In genomic region chr10:83995913-83996312, GRCm38 (mm10) we compare ENCODE assay signal across 8 mouse cellular contexts.
DNase-seq lines count a peak whose midpoint lies in the region; ATAC-seq and TF ChIP-seq lines count a peak whose summit lies in the region.

No protein-coding gene starts in this region.

- H3K9me3 ChIP-seq in forebrain, embryonic 10.5 days = no peaks in the 10 kb centered on the region
- H3K9me3 ChIP-seq in forebrain, postnatal 0 days (ENCODE audit: low read length) = no peaks in the 10 kb centered on the region
- H3K9me3 ChIP-seq in kidney, embryonic 15.5 days (replicated peaks) = no peaks in the 10 kb centered on the region
- no peaks in the 10 kb centered on the region for H3K9me3 ChIP-seq in midbrain, embryonic 15.5 days
- no peaks in the 10 kb centered on the region for H3K9me3 ChIP-seq in midbrain, embryonic 14.5 days (ENCODE audit: control insufficient read depth, low read length)

- H3K4me2 ChIP-seq in forebrain, postnatal 0 days (ENCODE audit: low read depth) = no peak overlapping the region
- no peak overlapping the region for H3K4me2 ChIP-seq in kidney, embryonic 15.5 days
- no peak overlapping the region for H3K4me2 ChIP-seq in midbrain, embryonic 15.5 days
- no peak overlapping the region for H3K4me2 ChIP-seq in midbrain, embryonic 14.5 days (ENCODE audit: low read length)

- no peak overlapping the region for H3K4me3 ChIP-seq in forebrain, embryonic 10.5 days
- H3K4me3 ChIP-seq in forebrain, postnatal 0 days (ENCODE audit: low read depth, low read length) = no peak overlapping the region
- H3K4me3 ChIP-seq in kidney, embryonic 15.5 days (replicated peaks) = no peak overlapping the region
- no peak overlapping the region for H3K4me3 ChIP-seq in midbrain, embryonic 15.5 days
- no peak overlapping the region for H3K4me3 ChIP-seq in midbrain, embryonic 14.5 days (replicated peaks; ENCODE audit: low read depth, low read length)

- no peaks in the 10 kb centered on the region for H3K27me3 ChIP-seq in forebrain, embryonic 10.5 days (ENCODE audit: poor library complexity, severe bottlenecking)
- no peaks in the 10 kb centered on the region for H3K27me3 ChIP-seq in forebrain, postnatal 0 days (ENCODE audit: insufficient read depth, low read length)
- 0 out of 2 replicates have a peak, but pooled peaks cover 5% of the 10 kb centered on the region for H3K27me3 ChIP-seq in kidney, embryonic 15.5 days
- H3K27me3 ChIP-seq in midbrain, embryonic 15.5 days (replicated peaks) = no peaks in the 10 kb centered on the region
- H3K27me3 ChIP-seq in midbrain, embryonic 14.5 days (ENCODE audit: control insufficient read depth, insufficient read depth, low read length) = no peaks in the 10 kb centered on the region

- H3K27ac ChIP-seq in forebrain, embryonic 10.5 days = peak overlapping the region; percentile 13; the same call in 1 of the 2 replicates
- H3K27ac ChIP-seq in forebrain, postnatal 0 days (ENCODE audit: low read depth, low read length) = no peak overlapping the region
- peak overlapping the region; percentile 56 for H3K27ac ChIP-seq in kidney, embryonic 15.5 days
- no peak overlapping the region for H3K27ac ChIP-seq in midbrain, embryonic 15.5 days
- no peak overlapping the region for H3K27ac ChIP-seq in midbrain, embryonic 14.5 days (replicated peaks; ENCODE audit: low read depth, low read length)

- no peak for ATAC-seq in forebrain, postnatal 0 days
- no peak for ATAC-seq in kidney, embryonic 15.5 days (replicated peaks; ENCODE audit: low FRiP score)
- peak; percentile 59 for ATAC-seq in megakaryocyte, adult 5-6 weeks (ENCODE audit: poor library complexity, severe bottlenecking)
- ATAC-seq in midbrain, embryonic 15.5 days (replicated peaks) = no peak
- no peak for ATAC-seq in midbrain, embryonic 14.5 days (ENCODE audit: low FRiP score, low TSS enrichment)

- intact Hi-C loops in gastrocnemius, postnatal 36 days (cut with DNase I) = no loop called here

- 75% methylated on average over 4 of the region's 4 CpGs for WGBS in forebrain, embryonic 10.5 days
- 81% methylated on average over 4 of the region's 4 CpGs for WGBS in forebrain, postnatal 0 days
- WGBS in kidney, embryonic 15.5 days = 41% methylated on average over 4 of the region's 4 CpGs
- 91% methylated on average over 4 of the region's 4 CpGs for WGBS in midbrain, embryonic 15.5 days
- WGBS in midbrain, embryonic 14.5 days = 87% methylated on average over 4 of the region's 4 CpGs

- no peak for TF ChIP-seq CTCF in forebrain, postnatal 0 days (IDR thresholded peaks at IDR 0.05; ENCODE audit: low read depth)

- H3K4me1 ChIP-seq in forebrain, embryonic 10.5 days = peaks cover 23% of the 10 kb centered on the region; the same call in 1 of the 2 replicates
- no peaks in the 10 kb centered on the region for H3K4me1 ChIP-seq in forebrain, postnatal 0 days (ENCODE audit: insufficient read depth)
- H3K4me1 ChIP-seq in kidney, embryonic 15.5 days = peaks cover 23% of the 10 kb centered on the region
- H3K4me1 ChIP-seq in midbrain, embryonic 15.5 days = no peaks in the 10 kb centered on the region
- no peaks in the 10 kb centered on the region for H3K4me1 ChIP-seq in midbrain, embryonic 14.5 days (ENCODE audit: control insufficient read depth, insufficient read depth, low read length)

- DNase-seq in forebrain, embryonic 10.5 days (ENCODE audit: extremely low spot score, low spot score) = no peak
- DNase-seq in forebrain, postnatal 0 days = no peak
- DNase-seq in gastrocnemius, postnatal 36 days = peak; percentile 53 to 71
- DNase-seq in natural killer cell, adult 2 months (ENCODE audit: low spot score in 2 of 2) = no peak
- no peak for DNase-seq in midbrain, embryonic 14.5 days

- H3K9ac ChIP-seq in forebrain, postnatal 0 days = no peak overlapping the region
- no peak overlapping the region for H3K9ac ChIP-seq in kidney, embryonic 15.5 days
- no peak overlapping the region for H3K9ac ChIP-seq in midbrain, embryonic 15.5 days
- H3K9ac ChIP-seq in midbrain, embryonic 14.5 days (replicated peaks; ENCODE audit: low read length) = no peak overlapping the region

- H3K36me3 ChIP-seq in forebrain, embryonic 10.5 days (replicated peaks) = no peaks in the 10 kb centered on the region
- no peaks in the 10 kb centered on the region for H3K36me3 ChIP-seq in forebrain, postnatal 0 days (ENCODE audit: insufficient read depth)
- no peaks in the 10 kb centered on the region for H3K36me3 ChIP-seq in kidney, embryonic 15.5 days
- H3K36me3 ChIP-seq in midbrain, embryonic 15.5 days (replicated peaks) = no peaks in the 10 kb centered on the region
- H3K36me3 ChIP-seq in midbrain, embryonic 14.5 days (ENCODE audit: control insufficient read depth, insufficient read depth, low read length) = no peaks in the 10 kb centered on the region

Comparison
In these comparisons a context has a peak if more than half of its experiments do, and no peak if none do; other contexts are left out.
1. H3K27ac ChIP-seq: peak in forebrain, embryonic 10.5 days (single experiment) and kidney, embryonic 15.5 days (single experiment); none in forebrain, postnatal 0 days (single experiment), midbrain, embryonic 15.5 days (single experiment) and midbrain, embryonic 14.5 days (single experiment).
2. DNase-seq: peak in gastrocnemius, postnatal 36 days (2 of 2); none in forebrain, embryonic 10.5 days (single experiment), forebrain, postnatal 0 days (single experiment), natural killer cell, adult 2 months (0 of 2) and midbrain, embryonic 14.5 days (single experiment).